In the genomic region with DNA sequence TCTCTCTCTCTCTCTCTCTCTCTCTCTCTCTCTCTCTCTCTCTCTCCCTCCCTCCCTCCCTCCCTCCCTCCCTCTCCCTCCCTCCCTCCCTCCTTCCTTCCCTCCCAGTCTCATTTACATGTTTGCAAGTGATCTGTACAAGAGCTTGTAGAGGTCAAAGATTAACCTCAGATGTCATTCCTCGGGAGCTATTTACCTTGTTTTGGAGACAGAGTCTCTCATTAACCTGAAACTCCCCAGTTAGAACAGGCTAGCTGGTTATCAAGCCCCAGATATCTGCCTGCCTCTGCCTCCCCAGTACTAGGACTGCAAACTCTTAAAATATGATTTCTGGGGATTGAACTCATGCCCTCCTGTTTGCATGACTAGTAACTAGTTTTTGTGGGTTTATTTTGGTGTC, we compare ENCODE assay signal across 25 mouse cellular contexts.
"Had no signal": no experiment of that assay in that cellular context is flagged by ENCODE, and none has a peak within 500 bp of the region (broad histone marks: within the 10 kb centered on the region; RNA-seq: fewer than 3 reads in every experiment).

No protein-coding gene starts in this region.

- ATAC-seq: forebrain, embryonic 13.5 days; forebrain, embryonic 14.5 days; forebrain, embryonic 15.5 days; forebrain, embryonic 16.5 days had no signal

- H3K27ac ChIP-seq: embryonic facial prominence, embryonic 10.5 days; embryonic facial prominence, embryonic 12.5 days; embryonic facial prominence, embryonic 13.5 days; embryonic facial prominence, embryonic 15.5 days; forebrain, embryonic 10.5 days; forebrain, embryonic 12.5 days; forebrain, embryonic 13.5 days; forebrain, embryonic 15.5 days; gastrocnemius, adult 2 months had no signal

- H3K27me3 ChIP-seq: embryonic facial prominence, embryonic 12.5 days; embryonic facial prominence, embryonic 13.5 days; embryonic facial prominence, embryonic 15.5 days; forebrain, embryonic 12.5 days; forebrain, embryonic 13.5 days; forebrain, embryonic 15.5 days had no signal

- H3K4me3 ChIP-seq: embryonic facial prominence, embryonic 10.5 days; embryonic facial prominence, embryonic 12.5 days; embryonic facial prominence, embryonic 13.5 days; embryonic facial prominence, embryonic 15.5 days; erythroblast, embryonic 14.5 days; forebrain, embryonic 10.5 days; forebrain, embryonic 12.5 days; forebrain, embryonic 13.5 days; forebrain, embryonic 15.5 days; gastrocnemius, adult 2 months had no signal

- DNase-seq: cerebellum, adult 2 months; cerebellum, adult 8-10 months; cerebellum, adult 9-10 months; cerebellum, adult 9-11 months; cerebellum, postnatal 25 days; cerebellum, postnatal 36 days; embryo, embryonic 11 days; gastrocnemius, adult 2 months; gastrocnemius, postnatal 10 days; gastrocnemius, postnatal 14 days; gastrocnemius, postnatal 25 days; gastrocnemius, postnatal 36 days; heart, adult 11 months; heart, adult 18-20 months had no signal

- H3K4me1 ChIP-seq: forebrain, embryonic 12.5 days; forebrain, embryonic 13.5 days; forebrain, embryonic 15.5 days had no signal

- H3K36me3 ChIP-seq: embryonic facial prominence, embryonic 10.5 days; embryonic facial prominence, embryonic 12.5 days; embryonic facial prominence, embryonic 13.5 days; embryonic facial prominence, embryonic 15.5 days; forebrain, embryonic 10.5 days; forebrain, embryonic 12.5 days; forebrain, embryonic 15.5 days had no signal
